Mouse (Mus musculus) lung, adult 2 months (tissue): Measurements from ENCODE around the gene Pts.

ENCODE experiments used
- CTCF ChIP-seq: fragments of 200-500 bp; IDR thresholded peaks from 2 replicates; pipeline ENCODE4 v1.5.1; 2011; ENCODE audit warnings: mild to moderate bottlenecking, low read length, control low read depth; ENCODE audit not compliant: insufficient read depth
- POLR2A ChIP-seq: fragments of 200-500 bp; IDR thresholded peaks from 2 replicates; pipeline ENCODE4 v1.6.1; 2011; ENCODE audit warnings: low read depth, mild to moderate bottlenecking, control low read depth, low read length, borderline replicate concordance; ENCODE audit errors: extremely low read depth

DNA sequence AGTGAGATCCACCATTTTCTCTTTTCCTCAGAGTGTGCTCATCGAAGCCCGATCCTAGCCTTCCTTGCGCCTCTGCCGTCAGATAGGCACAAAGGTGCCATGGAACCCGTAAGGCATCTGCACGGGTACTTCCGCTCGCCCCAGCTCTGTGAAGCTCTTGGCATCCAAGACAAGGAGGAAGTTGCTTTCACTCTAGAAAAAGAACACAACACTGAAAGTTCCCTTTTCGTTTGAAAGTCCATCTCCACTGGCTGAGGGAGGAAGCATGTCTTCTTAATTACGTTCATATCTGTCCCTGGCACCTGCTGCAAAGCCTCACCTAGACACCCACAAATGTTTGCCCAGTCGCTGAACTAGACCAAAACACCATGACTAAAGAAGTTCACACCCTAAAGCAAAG lies 4.8 kb upstream of the Pts start:
- TF ChIP-seq POLR2A: no peak
- no peak for TF ChIP-seq CTCF
